Mouse (Mus musculus) retina, embryonic 14.5 days (tissue): Measurements from ENCODE around the gene Ptchd4.
A peak's percentile ranks its signal among the peaks of the same experiment; 100 is the strongest.

Experiments used
- DNase-seq: peaks from one replicate; pipeline ENCODE4 v3.0.0-alpha.2; 2015; ENCODE audit warnings: low spot score

Ptchd4 gene

DNA sequence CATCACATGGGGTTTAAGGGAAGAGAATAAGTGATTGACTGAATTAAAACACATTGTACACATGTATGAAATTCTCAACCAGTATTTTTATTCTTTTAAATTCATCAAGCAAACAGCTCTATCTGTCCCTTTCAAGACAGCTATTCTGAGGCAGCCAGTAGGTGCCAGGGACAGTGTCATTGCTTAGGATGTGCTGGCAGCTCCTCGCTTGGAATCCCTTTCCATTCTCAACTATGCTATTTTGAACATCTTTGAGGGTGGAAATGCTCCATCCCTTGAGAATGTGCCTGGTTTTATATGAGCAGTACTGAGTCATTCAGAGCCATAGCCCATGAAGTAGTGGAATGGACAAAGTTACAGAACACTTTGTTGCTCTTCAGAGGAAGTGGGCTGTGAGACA is 112.2 kb downstream of the Ptchd4 start:
- no peak for DNase-seq

DNA sequence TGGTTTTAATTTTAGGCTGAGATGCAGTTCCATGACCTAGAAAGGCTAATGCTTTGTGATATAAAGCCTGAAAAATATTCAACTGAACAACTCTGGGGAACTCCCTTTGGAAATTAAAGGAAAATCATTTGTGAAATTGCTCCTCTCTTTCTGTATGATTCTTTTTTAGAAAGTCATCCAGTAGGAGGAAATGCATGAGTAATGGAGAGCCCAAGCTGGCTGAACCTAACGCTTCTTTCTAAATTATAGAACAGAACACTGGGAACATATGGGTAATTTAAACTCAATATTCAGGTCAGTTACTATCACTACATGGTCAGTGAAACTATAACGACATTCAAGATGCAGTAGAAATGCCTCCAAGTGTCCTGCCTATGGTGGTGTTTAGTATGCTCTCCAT is 114.6 kb downstream of the Ptchd4 start:
- no peak for DNase-seq

DNA sequence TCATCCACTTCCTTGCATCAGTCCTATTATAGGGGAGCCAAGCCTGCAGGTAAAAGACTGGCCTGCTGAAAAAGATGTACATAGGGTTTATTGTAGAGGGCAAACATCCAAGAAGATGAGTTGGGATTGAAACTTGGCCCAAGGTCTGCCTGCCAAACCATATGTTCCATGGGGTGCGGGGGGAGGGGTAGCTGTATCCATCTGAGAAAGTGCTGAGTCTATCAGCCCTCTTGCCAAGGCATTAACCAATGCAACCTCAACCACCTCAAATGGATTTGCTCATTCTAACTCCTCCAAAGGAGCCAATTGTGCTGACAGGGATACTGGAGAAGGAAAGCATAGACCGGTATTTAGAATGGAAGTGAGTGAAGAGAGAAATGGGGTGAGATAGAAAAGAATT is 136.5 kb downstream of the Ptchd4 start:
- no peak for DNase-seq

GRCm38 (mm10) chr17:42456441-42456840 is 140.7 kb downstream of the Ptchd4 start:
- DNase-seq, result no peak

DNA sequence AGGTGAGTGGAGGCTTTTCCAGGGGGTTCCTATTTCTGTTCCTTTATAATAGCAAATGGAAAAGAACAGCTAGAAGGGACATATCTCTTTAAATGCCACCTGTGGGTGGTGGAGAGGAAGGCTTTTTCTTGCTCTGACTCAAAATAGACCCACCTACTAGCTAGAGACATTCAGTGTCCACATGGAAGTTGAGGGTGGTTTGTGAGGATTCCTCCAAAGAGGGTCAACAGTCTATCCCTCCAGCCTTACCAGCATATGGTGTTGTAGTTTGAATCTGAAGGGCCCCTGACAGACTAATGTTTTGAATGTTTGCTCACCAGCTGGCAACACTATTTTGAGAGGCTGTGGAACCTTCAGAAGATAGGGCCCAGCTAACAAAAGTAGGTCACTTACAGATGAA is 147.0 kb downstream of the Ptchd4 start:
- no peak for DNase-seq

GRCm38 (mm10) chr17:42480173-42480991 is 164.6 kb downstream of the Ptchd4 start:
- DNase-seq, result no peak

- DNase-seq, result no peak
Measured at GRCm38 (mm10) chr17:42509356-42510262, 193.9 kb downstream of the Ptchd4 start.

DNA sequence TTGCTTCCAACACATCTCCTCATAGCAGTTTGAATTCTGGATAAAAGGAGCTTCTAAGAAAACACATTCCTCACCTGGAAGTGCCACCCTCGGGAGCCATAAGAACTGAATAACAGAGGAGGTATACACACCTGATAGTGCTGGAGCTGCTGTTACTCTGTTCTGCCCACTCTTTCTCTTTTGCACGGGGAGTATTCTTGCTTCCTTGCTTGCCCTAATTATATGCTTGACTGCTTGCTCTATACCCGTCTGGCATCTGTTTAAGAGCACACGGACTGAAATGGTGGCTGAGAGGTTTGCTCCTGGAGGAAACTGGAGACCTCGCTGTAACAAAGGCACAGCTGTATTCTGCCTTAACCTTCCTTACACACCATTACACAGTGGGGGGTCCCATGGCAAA is 214.4 kb downstream of the Ptchd4 start:
- peak; percentile 34 for DNase-seq

DNA sequence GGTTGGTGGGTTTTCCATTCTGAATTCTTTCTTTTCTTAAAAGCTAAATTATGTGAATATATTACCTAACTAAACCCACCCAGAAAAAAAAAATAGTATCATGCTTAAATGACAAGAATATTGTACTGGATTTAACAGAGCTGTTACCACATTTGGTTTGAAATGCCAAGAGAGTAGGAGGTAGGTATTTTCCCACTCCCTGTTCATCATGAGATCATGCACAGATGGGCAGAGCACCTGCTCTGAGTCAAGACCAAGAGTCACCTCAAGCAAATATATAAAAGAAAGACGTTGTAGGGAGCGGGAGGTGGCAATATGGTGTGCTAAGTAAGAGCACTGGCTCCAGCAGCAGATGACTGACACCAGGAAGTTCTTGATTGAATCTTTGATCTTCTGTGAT is 233.8 kb downstream of the Ptchd4 start:
- DNase-seq, result no peak
